Mouse (Mus musculus) right cerebral cortex, postnatal 14 days (tissue): ENCODE data around the gene 1700028J19Rik.
"Not testable (repeated sequence)": the region's sequence is repeated elsewhere in the genome, so short reads cannot be mapped to it uniquely, and the experiment has no call there.

Source experiments
- DNase-seq: peaks from one replicate; pipeline ENCODE4 v3.0.0; 2022

Gene 1700028J19Rik

DNA sequence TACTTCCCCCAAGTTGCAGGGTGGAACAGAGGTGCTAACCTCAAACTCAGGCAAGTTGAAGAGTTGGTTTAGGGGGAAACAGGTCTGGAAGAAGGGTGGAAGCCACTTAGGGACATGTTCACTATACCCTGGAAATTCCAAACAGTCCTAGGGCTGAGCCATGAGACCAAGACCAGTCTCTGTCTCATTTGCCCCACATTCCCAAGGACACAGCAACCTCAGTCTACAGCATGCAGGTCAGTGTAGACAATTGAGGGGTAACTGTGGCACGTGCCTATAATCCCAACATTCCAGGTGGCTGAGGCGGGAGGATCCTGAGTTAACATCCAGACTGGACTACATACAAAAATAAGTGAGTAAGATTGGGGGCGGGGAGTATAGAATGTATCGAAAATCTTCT, 2.8 kb upstream of the 1700028J19Rik start:
- no peak for DNase-seq

DNA sequence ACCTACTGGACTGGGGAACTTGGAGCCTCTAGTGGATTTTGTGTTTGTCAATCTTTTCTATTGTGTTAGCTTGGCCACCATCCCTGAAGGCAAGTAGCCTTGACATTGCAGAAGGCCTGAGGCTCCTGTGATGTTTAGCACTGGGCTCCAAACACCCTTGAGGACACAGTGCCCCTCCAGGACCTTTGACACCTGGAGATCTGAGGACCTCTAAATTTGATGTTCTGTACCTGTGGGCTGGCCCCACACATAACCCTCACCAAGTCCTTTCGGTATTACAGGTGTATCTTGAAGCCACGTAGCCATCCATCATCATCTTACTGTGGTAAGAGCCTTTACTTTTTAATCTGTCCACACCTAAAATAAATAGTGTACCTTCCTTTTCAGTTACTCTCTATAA, 1.5 kb upstream of the 1700028J19Rik start:
- DNase-seq, result no peak

DNA sequence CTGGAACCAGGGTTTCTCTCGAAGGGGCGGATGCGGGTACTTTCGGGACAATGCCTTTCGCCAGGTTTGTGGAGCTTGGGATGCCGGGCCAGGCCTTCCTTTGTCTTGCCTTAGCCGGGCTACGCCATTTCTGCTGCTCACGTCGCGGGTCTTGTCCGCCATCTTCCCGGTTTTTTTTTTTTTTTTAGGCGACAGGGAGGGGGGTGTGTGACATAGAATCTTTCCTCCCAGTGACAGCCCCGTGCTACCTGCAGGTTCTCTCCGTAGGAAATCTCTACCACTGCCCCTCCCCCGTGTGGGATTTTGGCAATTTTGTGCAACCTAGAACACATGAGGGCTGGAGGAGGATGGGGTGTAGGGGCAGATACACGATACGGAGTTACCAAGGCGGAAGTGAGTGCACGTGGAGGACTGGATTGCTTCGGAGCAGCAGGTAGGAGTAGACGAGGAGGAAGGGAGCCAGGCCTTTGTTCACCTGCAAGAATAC, 532 bp upstream of the 1700028J19Rik start:
- DNase-seq, result no peak

DNA sequence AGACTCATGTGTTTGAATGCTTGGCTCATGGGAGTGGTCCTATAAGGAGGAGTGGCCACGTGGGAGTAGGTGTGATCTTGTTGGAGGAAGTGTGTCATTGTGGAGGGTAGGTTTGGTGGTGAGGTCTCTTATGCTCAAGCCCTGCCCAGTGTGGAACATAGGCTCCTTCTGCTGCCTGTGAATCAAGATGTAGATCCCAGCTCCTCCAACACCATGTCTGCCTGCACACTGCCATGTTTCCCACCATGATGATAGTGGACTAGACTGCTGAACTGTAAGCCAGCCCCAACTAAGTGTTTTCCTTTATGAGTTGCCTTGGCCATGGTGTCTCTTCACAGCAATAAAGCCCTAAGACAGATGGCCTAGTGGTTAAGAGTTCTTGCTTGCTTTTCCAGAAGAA, 2.4 kb downstream of the 1700028J19Rik start:
- no peak for DNase-seq

DNA sequence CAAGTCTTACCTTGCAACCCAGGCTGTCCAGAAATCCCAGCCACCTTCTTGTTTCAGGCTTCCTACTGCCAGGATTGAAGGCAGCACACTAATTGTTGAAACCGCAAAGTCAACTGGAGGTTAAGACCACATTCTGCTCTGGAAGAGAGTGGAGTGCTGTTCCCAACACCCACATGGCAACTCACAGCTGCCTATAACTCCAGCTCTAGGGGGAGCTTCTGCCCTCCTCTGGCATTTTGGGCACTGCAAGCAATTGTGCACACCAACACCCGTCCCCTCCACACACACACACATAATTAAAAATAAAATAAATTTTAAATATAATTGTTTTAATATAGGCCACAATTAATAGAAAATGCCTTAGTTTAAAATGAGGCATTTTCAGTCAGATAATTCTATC, 5.3 kb downstream of the 1700028J19Rik start:
- no peak for DNase-seq

DNA sequence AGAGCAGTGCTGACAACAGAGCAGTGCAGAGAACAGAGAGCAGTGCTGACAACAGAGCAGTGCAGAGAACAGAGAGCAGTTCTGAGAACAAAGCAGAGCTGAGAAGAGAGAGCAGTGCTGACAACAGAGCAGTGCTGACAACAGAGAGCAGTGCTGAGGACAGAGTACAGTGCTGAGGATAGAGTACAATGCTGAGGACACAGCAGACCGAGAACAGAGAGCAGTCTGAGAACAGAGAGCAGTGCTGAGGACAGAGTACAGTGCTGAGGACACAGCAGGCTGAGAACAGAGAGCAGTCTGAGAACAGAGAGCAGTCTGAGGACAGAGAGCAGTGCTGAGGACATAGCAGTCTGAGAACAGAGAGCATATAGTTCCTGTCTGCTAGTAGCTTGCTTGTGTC, 5.8 kb downstream of the 1700028J19Rik start:
- no peak for DNase-seq

DNA sequence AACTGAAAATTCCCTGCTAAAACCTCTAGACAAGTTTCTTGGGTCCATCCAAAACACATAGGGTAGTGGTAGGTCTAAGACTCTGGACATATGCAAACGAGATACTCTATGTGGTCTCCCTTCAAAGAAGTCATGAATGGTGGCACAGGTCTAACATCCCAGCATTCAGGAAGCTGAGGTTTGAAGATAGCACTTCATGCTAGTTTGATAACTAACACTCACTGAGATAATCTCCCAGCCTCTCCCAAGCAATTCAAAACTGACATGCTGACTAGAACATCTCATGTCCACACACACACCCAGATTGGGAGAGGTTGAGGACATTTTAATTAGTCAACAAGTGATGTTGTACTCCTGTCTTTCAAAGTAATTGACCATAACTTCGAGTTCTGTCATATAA, 6.6 kb downstream of the 1700028J19Rik start:
- no peak for DNase-seq

DNA sequence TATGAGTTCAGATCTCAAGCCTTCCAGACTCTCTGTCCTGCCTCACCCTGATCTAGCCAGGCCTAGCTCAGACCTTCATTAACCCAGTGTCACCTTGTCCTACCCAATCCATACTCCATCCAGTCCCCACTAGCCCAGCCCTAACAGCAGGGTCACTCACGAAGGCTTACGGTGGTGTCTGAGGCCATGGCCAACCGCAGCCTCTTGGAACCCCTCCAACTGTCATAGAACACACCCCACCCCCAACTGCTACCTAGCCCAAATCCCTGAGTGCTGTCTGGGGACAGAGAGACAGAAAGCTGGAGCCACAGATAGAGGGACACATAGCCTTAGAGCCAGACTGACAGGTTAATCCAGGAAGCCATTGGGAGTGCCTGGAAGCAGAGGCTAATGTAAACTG, 10.6 kb downstream of the 1700028J19Rik start, which contains the start of gene Gm36864:
TSS of gene Gm36864 (plus strand) at position 269 of the 400 bp plus-strand sequence.
- DNase-seq, result no peak

DNA sequence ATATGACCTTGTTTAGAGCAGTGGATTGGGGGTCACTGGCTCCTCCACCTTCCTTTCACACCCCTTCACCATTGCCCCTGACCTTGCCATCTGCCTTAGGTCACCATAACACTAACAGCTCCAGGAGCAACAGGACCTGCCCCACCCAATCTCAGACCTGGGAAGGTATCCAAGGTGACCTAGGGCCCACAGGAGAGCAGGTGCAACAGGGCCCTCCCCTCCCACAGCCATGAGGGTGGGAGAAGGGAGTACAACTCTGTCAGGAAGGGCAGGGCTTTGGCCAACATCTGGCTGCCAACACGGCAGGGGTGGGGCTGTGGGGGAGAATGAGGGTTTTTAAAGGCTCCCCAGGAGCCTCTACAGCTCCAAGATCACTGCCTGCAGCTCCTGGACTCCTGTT, 21.4 kb downstream of the 1700028J19Rik start, which contains the start of gene Klk1:
TSS of gene Klk1 (plus strand) at position 285 of the 400 bp plus-strand sequence.
- no peak for DNase-seq

DNA sequence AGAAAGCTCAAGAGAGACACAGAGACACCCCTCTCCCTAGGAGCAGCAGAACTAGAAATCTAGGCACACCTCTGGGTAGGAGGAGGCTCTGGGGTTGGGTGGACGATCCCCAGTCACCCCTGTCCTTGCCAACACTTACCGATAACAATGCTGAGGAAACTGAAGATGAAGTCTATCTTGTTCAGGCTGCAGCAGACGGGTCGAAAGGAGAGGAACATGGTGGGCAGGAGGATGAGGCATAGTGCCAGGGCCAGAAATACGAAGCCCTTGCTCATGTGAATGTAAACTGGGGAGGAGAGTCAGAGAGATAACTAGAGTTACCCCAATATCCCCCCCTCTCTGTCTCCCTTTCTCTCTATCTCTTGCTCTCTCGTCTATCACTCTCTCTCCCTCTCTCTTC, 24.2 kb downstream of the 1700028J19Rik start:
- DNase-seq, result not testable (repeated sequence)

DNA sequence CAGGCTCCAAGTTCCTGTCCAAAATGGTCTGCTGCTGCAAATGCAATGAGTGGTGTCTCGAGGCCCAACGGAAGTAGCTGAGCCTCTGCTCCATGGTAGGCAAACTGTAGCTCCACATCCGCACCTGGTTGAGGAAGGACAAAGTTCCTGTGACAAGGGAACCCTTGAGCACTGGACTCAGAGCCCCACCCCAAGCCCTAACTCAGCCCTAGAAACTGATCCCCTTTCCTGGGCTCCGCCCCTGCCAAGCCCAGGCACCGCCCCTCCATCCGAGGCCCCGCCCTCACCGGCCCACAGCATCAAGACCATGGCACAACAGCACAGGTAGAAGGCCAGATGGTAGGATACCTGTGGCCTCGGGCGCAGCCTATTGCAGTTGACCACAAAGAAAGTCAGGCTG, 24.9 kb downstream of the 1700028J19Rik start:
- not testable (repeated sequence) for DNase-seq

DNA sequence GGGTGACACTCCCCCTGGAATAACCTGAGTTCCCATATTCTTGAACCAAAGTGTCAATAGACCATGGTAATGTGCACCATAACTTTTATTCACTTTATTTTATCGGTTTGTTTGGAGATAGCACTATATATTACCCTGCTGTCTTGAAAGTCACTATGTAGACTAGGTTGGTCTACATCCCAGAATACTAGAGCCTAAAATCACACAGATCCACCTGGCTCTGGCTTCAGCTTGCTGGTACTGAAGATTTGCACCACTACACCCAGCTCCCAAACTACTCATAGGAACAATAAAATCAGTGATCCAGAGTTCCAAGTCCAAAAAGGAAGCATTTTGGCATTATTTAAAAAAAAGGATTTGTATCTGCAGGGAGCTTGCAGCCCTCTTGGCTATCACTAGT, 30.9 kb downstream of the 1700028J19Rik start, which contains the start of gene Klk1b5:
TSS of gene Klk1b5 (plus strand) at position 301 of the 400 bp plus-strand sequence.
- DNase-seq, result no peak

DNA sequence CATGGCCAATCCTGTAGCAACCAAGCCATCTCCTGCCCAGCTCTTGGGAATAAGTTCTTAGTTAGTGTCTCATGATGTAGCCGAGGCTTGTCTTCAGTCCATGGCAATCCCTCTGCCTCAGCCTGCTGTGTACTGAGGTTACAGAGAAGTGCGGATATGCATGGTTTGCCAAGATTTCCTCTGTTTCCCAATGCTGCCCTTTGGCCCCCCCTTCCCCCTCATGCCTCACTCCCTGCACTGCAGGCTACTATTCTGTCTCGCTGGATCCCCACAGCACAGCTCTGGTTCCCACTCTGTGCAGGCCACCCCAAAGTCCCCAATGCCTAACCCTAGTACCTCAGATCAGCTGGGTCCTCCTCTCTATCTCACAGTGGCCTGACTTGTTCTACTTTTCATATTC, 38.2 kb downstream of the 1700028J19Rik start:
- DNase-seq, result no peak

DNA sequence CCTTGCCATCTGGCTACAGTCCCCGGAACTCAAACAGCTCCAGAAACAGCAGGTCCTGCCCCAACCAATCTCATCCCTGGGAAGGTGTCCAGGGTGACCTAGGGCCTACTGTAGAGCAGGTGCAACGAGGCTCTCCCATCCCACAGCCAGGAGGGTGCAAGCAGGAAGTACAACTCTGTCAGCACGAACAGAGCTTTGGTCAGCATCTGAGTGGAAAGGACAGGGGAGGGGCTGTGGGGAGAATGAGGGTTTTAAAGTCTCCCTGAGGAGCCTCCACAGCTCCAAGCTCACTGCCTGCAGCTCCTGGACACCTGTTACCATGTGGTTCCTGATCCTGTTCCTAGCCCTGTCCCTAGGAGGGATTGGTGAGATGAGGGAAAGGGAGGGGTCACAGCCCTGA, 39.4 kb downstream of the 1700028J19Rik start, which contains the start of gene Klk1b4:
TSS of gene Klk1b4 (plus strand) at position 301 of the 400 bp plus-strand sequence.
- not testable (repeated sequence) for DNase-seq

DNA sequence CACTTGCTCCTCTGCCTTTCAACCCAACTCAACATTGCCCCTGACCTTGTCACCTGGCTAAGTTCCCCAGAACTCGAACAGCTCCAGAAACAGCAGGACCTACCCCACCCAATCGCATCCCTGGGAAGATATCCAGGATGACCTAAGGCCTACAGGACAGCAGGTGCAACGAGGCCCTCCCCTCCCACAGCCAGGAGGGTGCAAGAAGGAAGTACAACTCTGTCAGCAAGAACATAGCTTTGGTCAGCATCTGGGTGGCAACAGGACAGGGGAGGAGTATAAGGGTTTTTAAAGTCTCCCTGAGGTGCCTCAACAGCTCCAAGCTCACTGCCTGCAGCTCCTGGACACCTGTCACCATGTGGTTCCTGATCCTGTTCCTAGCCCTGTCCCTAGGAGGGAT, 48.6 kb downstream of the 1700028J19Rik start, which contains the start of gene Klk1b3:
TSS of gene Klk1b3 (plus strand) at position 301 of the 400 bp plus-strand sequence.
- no peak for DNase-seq

DNA sequence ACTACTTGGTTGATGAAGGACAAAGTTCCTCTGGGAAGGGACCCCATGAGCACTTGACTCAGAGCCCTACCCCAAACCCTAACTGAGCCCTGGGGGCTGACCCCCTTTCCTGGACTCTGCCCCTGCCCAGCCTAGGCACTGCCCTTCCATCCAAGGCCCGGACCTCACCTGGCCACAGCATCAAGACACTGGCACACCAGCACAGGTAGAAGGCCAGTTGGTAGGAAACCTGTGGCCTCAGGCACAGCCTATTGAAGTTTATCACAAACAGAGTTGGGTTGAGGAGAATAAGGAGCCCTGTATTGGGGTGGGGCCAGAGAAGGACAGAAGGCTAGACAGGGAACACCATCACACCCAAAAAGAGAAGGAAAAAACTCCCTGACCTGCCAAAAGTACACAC, 53.0 kb downstream of the 1700028J19Rik start:
- DNase-seq, result not testable (repeated sequence)

DNA sequence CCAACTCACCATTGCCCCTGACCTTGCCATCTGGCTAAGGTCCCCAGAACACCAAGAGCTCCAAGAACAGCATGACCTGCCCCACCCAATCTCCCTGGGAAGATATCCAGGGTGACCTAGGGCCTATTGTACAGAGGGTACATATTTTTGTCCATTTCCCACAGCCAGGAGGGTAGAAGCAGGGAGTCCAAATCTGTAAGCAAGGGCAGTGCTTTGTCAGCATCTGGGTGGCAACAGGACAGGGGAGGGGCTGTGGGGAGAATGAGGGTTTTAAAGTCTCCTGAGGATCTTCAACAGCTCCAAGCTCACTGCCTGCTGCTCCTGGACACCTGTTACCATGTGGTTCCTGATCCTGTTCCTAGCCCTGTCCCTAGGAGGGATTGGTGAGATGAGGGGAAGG, 58.6 kb downstream of the 1700028J19Rik start, which contains the start of gene Klk1b24:
TSS of gene Klk1b24 (plus strand) at position 301 of the 400 bp plus-strand sequence.
- not testable (repeated sequence) for DNase-seq

DNA sequence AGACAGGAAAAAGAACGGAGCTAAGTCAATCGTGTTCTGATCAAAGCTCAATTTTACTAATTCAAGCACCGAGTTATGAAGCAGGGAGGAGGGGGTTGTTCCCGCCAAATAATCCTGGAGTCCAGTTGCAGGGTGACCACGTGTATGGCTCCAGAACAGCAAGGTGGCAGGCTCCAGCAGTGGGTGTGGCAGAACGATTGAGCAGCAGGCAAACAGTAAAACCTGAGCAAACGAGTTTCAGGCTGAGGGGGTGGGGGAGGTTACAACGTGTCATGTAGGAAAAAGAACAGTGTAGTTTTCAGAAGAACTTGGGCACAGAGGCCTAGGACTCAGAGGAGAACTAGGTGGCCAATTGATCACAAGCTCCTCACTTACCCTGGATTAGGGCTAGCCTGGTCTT, 60.0 kb downstream of the 1700028J19Rik start:
- DNase-seq, result not testable (repeated sequence)
